Mouse (Mus musculus) forebrain, embryonic 10.5 days (tissue): ENCODE data around the gene H2al3. TPM values are rescaled to one million over a fixed set of nuclear protein-coding genes. Genes with fewer than 3 reads are reported as not detected.

Experiments used
- DNase-seq: peaks from one replicate; pipeline ENCODE4 v3.0.0-alpha.2; 2017; ENCODE audit warnings: low spot score; ENCODE audit errors: extremely low spot score
- H3K27ac ChIP-seq: fragments of 300-500 bp; sonication (generic); 2 replicates; pipeline ENCODE4 v1.5.1; 2016; ENCODE audit warnings: mild to moderate bottlenecking
- H3K27me3 ChIP-seq: fragments of 300-500 bp; sonication (generic); 2 replicates; pipeline ENCODE4 v1.6.1; 2016; ENCODE audit warnings: mild to moderate bottlenecking; ENCODE audit not compliant: poor library complexity, severe bottlenecking
- H3K36me3 ChIP-seq: fragments of 300-500 bp; sonication (generic); replicated peaks from 2 replicates; pipeline ENCODE4 v1.6.1; 2016; ENCODE audit warnings: mild to moderate bottlenecking, moderate library complexity
- H3K4me1 ChIP-seq: fragments of 300-500 bp; sonication (generic); 2 replicates; pipeline ENCODE4 v1.6.1; 2016
- H3K4me3 ChIP-seq: fragments of 300-500 bp; sonication (generic); 2 replicates; pipeline ENCODE4 v1.5.1; 2016; ENCODE audit warnings: mild to moderate bottlenecking, moderate library complexity
- H3K9me3 ChIP-seq: fragments of 300-500 bp; sonication (generic); 2 replicates; pipeline ENCODE4 v1.6.1; 2016; ENCODE audit warnings: mild to moderate bottlenecking, moderate library complexity
- WGBS: fragments of 180-500 bp; shearing (Covaris S2); methylation state at CpG from one replicate; pipeline ENCODE4 v1.1.7; 2016; 5-methylcytosine and 5-hydroxymethylcytosine counted together
- polyA plus RNA-seq: library from polyadenylated mRNA; unstranded; fragments of >200 nt; fragmentation: Nextera tagmentation; extraction: Ambion mirVana; gene quantifications from 2 replicates; pipeline ENCODE4 v1.2.1, GENCODE M21; 2016

Gene H2al3
- not detected in 2 replicates for polyA plus RNA-seq

DNA sequence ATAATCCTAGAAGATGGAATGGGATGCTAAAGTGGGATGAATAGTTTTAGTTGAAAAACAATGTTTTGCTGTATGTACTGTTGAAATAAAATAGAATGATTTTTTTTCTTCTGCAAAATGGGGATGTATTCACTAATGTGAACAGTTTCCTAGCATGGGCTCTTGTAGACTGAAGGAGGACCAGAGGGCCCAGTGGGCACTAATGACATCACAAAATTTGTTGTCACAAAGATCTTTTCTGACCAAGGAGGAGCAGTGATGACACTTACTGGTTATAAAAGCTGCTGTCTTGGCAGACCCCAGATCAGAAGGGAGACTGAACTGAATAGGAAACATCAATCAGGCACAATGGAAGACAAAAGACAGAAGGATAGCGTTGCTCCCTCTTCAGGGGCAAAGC is at the start of gene H2al3:
Gene H2al3 (plus strand): TSS at position 301 of the 400 bp plus-strand sequence.
- H3K36me3 ChIP-seq, result no peaks in the 10 kb centered on the region
- H3K4me3 ChIP-seq, result no peak within 1 kb of the TSS
- DNase-seq, result no peak
- no peak within 1 kb of the TSS for H3K27ac ChIP-seq
- H3K27me3 ChIP-seq, result no peaks in the 10 kb centered on the region
- H3K9me3 ChIP-seq, result no peaks in the 10 kb centered on the region
- WGBS, result 57% methylated on average over 1 of the region's 1 CpGs
- H3K4me1 ChIP-seq, result no peaks in the 10 kb centered on the region

DNA sequence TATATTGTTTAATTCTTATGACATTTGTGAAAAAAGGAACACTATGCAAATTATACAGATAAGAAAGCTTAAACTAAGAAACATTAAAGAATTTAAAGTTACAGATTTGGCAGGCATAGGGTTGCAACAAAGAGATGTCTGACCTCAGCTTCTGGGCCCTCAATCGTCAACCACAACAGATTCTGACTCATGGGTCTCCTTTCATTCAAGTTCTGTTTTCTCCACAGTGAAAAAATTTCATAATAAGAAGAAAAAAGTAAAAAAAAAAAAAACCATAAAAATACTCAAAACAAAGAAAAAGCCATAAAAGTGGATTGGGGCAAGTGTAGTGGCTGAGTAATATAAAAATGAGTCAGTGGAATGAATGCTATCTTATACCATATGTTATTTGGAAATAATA is 39.4 kb upstream of the H2al3 start:
- Histone ChIP-seq H3K4me1 (no peaks in the 10 kb centered on the region), H3K36me3 (no peaks in the 10 kb centered on the region), H3K27ac (no peak overlapping the region), H3K27me3 (no peaks in the 10 kb centered on the region), H3K9me3 (no peaks in the 10 kb centered on the region), H3K4me3 (no peak overlapping the region)
- no peak for DNase-seq
- WGBS, result 81% methylated on average over 1 of the region's 1 CpGs

DNA sequence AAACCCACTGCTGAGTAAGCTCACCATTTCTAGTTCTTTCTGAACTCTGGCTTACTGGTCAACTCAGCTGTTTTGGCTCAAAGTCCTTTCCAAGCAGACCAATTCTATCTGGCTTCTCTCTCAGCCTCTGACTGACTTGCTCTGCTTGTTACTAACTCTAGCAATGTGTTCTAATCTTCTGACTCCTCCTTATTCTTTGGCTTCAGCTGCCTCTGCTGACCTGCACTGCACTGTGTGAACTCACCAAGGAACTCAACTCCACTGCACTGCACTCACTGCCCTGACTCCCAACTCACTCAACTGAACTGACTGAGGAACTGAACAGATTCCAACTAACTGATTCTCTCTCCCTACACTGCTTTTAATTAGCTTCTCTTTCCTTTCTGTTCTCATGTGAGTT is 37.0 kb upstream of the H2al3 start:
- Histone ChIP-seq H3K9me3 (no peaks in the 10 kb centered on the region), H3K36me3 (no peaks in the 10 kb centered on the region), H3K4me3 (no peak overlapping the region), H3K27me3 (no peaks in the 10 kb centered on the region), H3K27ac (no peak overlapping the region), H3K4me1 (no peaks in the 10 kb centered on the region)
- DNase-seq, result no peak

DNA sequence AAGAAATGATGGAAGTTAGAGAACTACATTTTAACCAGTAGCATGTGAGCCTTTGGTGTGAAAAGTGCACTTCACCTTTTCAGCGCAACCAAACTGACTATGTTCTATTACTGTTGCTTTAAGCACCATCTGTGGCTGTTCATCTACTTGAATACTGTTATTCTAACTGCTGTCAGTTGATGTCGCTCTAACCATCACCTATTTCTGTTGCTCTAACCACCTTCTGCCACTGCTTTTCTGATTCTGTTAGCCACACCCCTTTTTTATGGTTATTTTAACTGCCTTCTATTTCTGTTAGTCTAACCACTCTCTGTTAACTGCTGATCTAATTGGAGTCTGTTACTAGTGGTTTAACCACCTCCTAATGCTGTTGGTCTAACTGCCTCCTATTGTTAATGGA is 14.7 kb upstream of the H2al3 start:
- Histone ChIP-seq H3K27ac (no peak overlapping the region), H3K4me3 (no peak overlapping the region), H3K36me3 (no peaks in the 10 kb centered on the region), H3K9me3 (no peaks in the 10 kb centered on the region), H3K4me1 (no peaks in the 10 kb centered on the region), H3K27me3 (no peaks in the 10 kb centered on the region)
- WGBS, result 75% methylated on average over 2 of the region's 2 CpGs
- DNase-seq, result no peak

DNA sequence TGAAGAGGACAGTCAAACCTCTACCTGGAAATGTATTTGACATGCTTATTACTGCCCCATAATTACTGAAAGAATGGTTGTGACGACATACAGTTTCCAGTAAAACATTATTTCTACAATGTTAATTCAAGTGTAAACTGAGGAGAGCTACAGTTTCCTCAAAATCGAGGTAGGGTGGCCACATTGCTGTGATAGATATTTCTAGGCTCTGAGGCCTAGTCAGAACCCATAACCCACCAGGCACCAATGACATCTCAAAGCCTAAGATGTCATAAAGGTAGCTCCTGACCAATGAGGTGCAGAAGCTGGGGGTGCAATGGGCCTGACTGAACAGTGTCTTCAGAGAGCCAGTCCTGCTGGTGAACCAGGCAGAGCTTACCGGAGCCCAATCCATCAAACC is 2.9 kb upstream of the H2al3 start, which contains the start of gene Hypm:
Gene Hypm (plus strand): TSS at position 301 of the 400 bp plus-strand sequence.
- H3K4me1 ChIP-seq, result no peaks in the 10 kb centered on the region
- WGBS, result 79% methylated on average over 3 of the region's 3 CpGs

DNA sequence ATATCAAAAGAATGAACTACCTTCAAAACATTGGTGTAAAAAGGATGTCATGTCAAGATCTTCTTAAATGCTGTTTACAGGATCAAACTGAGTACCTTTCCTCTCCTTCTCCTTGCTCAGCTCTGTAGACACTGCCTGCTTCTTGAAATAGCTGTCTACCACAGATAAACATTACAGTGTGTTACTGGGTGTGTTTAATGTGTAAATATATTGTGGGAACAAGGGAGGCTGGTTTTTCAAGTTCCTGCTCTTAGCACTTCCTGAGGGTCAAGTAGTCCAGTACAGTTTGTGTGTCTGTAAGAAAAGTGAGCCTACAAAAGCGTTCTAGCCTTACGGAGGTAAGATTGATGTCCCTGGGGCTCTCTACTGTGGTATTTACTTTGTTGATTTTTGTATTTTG is 12.4 kb downstream of the H2al3 start:
- no peak for DNase-seq
- Histone ChIP-seq H3K27ac (no peak overlapping the region), H3K9me3 (no peaks in the 10 kb centered on the region), H3K27me3 (no peaks in the 10 kb centered on the region), H3K4me1 (no peaks in the 10 kb centered on the region), H3K36me3 (no peaks in the 10 kb centered on the region), H3K4me3 (no peak overlapping the region)
- 91% methylated on average over 2 of the region's 2 CpGs for WGBS

More for the DNA sequence above, 2.9 kb upstream of the H2al3 start, which contains the start of gene Hypm:
- no peak within 1 kb of the TSS for H3K4me3 ChIP-seq
- DNase-seq, result no peak
- H3K9me3 ChIP-seq, result no peaks in the 10 kb centered on the region
- H3K27ac ChIP-seq, result no peak within 1 kb of the TSS
- no peaks in the 10 kb centered on the region for H3K27me3 ChIP-seq
- H3K36me3 ChIP-seq, result no peaks in the 10 kb centered on the region

DNA sequence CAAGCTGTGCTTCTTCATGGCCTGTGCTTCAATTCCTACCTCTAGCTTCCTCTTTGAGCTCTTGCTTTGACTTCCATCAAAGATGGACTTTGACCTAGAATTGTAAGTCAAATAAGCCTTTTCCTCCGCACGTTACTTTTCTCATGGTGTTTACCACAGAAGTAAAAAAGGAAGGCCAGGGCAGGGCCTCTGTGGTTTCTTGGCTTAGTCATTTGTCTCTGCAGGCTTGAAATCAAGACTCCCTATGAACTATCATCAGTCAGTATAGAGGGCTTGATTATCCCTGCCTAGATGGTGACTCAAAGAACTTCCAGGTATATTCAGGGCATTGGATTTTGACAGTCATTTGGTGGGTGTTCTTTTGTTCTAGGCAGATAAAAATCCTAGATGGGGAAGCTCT is 26.0 kb downstream of the H2al3 start:
- Histone ChIP-seq H3K27me3 (no peaks in the 10 kb centered on the region), H3K4me3 (no peak overlapping the region), H3K27ac (no peak overlapping the region), H3K36me3 (no peaks in the 10 kb centered on the region), H3K4me1 (no peaks in the 10 kb centered on the region), H3K9me3 (no peaks in the 10 kb centered on the region)
- DNase-seq, result no peak
- 94% methylated on average over 2 of the region's 2 CpGs for WGBS

DNA sequence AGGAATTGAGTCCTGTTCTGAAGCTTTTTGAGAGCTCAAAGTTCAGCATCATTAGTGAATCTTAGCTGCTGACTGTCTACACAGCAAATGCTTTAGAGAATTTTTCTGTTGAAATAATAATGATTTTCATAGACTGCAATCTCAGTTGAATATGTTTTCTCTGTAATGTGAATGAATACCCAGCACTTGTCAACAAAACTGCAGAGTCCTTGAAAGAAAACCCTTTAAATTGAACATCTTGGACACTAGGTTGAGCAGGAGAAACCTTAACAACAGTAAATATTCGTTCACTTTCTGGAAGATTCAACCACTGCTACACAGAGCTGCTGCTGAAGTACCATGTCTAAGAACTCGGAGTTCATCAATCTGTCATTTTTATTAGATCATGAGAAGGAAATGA is 35.8 kb downstream of the H2al3 start, which contains the start of gene Sytl5:
Gene Sytl5 (plus strand): TSS at position 301 of the 400 bp plus-strand sequence.
- no peak within 1 kb of the TSS for H3K27ac ChIP-seq
- 66% methylated on average over 2 of the region's 2 CpGs for WGBS
- no peaks in the 10 kb centered on the region for H3K9me3 ChIP-seq
- H3K36me3 ChIP-seq, result no peaks in the 10 kb centered on the region
- H3K4me1 ChIP-seq, result no peaks in the 10 kb centered on the region
- DNase-seq, result no peak
- no peak within 1 kb of the TSS for H3K4me3 ChIP-seq
- no peaks in the 10 kb centered on the region for H3K27me3 ChIP-seq

Other genes with a start within 250 kb of the H2al3 start
- 20.2 and 22.1 TPM in 2 replicates for gene Dynlt3, start 186.7 kb upstream of the H2al3 start, polyA plus RNA-seq
- gene Hypm, start 2.8 kb upstream of the H2al3 start, polyA plus RNA-seq, result not detected in 2 replicates
- 0.73 and 0.90 TPM in 2 replicates for gene Sytl5, start 35.9 kb downstream of the H2al3 start, polyA plus RNA-seq